Mouse (Mus musculus) small intestine, adult 2 months (tissue): ENCODE results near the gene Zfp422. TPM values are rescaled to one million over a fixed set of nuclear protein-coding genes. Genes with fewer than 3 reads are reported as not detected.

Experiments used
- H3K27ac ChIP-seq: fragments of 200-500 bp; 2 replicates; pipeline ENCODE4 v1.5.1; 2012; ENCODE audit warnings: low read depth, low read length, control low read depth, inconsistent platforms; ENCODE audit not compliant: insufficient read depth
- H3K27me3 ChIP-seq: fragments of 200-500 bp; 2 replicates; pipeline ENCODE4 v1.6.1; 2012; ENCODE audit warnings: mild to moderate bottlenecking, moderate library complexity, low read length, inconsistent platforms; ENCODE audit not compliant: control insufficient read depth, insufficient read depth
- H3K36me3 ChIP-seq: fragments of 200-500 bp; 2 replicates; pipeline ENCODE4 v1.6.1; 2012; ENCODE audit warnings: mild to moderate bottlenecking, low read length, control low read depth, inconsistent platforms; ENCODE audit not compliant: control insufficient read depth, insufficient read depth
- H3K4me1 ChIP-seq: fragments of 200-500 bp; 2 replicates; pipeline ENCODE4 v1.6.1; 2012; ENCODE audit warnings: low read length, inconsistent platforms, mixed read lengths; ENCODE audit not compliant: control insufficient read depth, insufficient read depth, insufficient read length
- H3K4me3 ChIP-seq: fragments of 200-500 bp; 2 replicates; pipeline ENCODE4 v1.5.1; 2012; ENCODE audit warnings: low read depth, mild to moderate bottlenecking, control low read depth, inconsistent platforms, low read length, moderate library complexity
- CTCF ChIP-seq: fragments of 200-500 bp; IDR thresholded peaks from 2 replicates; pipeline ENCODE4 v1.5.1; 2012; ENCODE audit warnings: low read depth, mild to moderate bottlenecking, control low read depth, inconsistent platforms, low read length, moderate library complexity, mixed read lengths; ENCODE audit not compliant: insufficient replicate concordance, insufficient read length; ENCODE audit errors: extremely low read depth
- POLR2A ChIP-seq: fragments of 200-500 bp; IDR thresholded peaks from 2 replicates; pipeline ENCODE4 v1.6.1; 2012; ENCODE audit warnings: low read depth, mild to moderate bottlenecking, control low read depth, inconsistent platforms, low read length, moderate library complexity
- WGBS: fragments of 180-500 bp; shearing (Covaris S2); methylation state at CpG from one replicate; pipeline ENCODE4 v1.1.7; 2018; 5-methylcytosine and 5-hydroxymethylcytosine counted together
- polyA plus RNA-seq: library from polyadenylated mRNA; depleted of rRNA; stranded (reverse); fragments of >200 nt; gene quantifications from 2 replicates; pipeline ENCODE4 v1.2.3, GENCODE M21; 2012

The Zfp422 gene
- polyA plus RNA-seq, 1 experiment, result 2.9 TPM

GRCm38 (mm10) chr6:116647763-116648162 lies 19.0 kb upstream of the Zfp422 start:
- no peaks in the 10 kb centered on the region for H3K4me1 ChIP-seq
- 89% methylated on average over 12 of the region's 12 CpGs for whole genome bisulfite sequencing
- H3K27me3 ChIP-seq, result no peaks in the 10 kb centered on the region
- H3K36me3 ChIP-seq, result peaks cover 11% of the 10 kb centered on the region
- H3K4me3 ChIP-seq, result no peak overlapping the region
- TF ChIP-seq CTCF, result no peak
- no peak for TF ChIP-seq POLR2A
- H3K27ac ChIP-seq, result no peak overlapping the region

GRCm38 (mm10) chr6:116644335-116644734 lies 15.5 kb upstream of the Zfp422 start:
- Histone ChIP-seq H3K27ac (peak overlapping the region; percentile 26; the same call in 1 of the 2 replicates), H3K4me1 (no peaks in the 10 kb centered on the region), H3K27me3 (no peaks in the 10 kb centered on the region), H3K4me3 (no peak overlapping the region), H3K36me3 (peaks cover 14% of the 10 kb centered on the region)
- TF ChIP-seq POLR2A (no peak), CTCF (no peak)
- 39% methylated on average over 3 of the region's 3 CpGs for WGBS

GRCm38 (mm10) chr6:116643881-116644280 lies 15.1 kb upstream of the Zfp422 start:
- Histone ChIP-seq H3K4me3 (no peak overlapping the region), H3K27me3 (no peaks in the 10 kb centered on the region), H3K4me1 (no peaks in the 10 kb centered on the region), H3K27ac (no peak overlapping the region), H3K36me3 (peaks cover 15% of the 10 kb centered on the region)
- TF ChIP-seq CTCF, result no peak
- no peak for TF ChIP-seq POLR2A
- WGBS, result 62% methylated on average over 4 of the region's 4 CpGs

GRCm38 (mm10) chr6:116642942-116643341 lies 14.1 kb upstream of the Zfp422 start:
- TF ChIP-seq POLR2A (no peak), CTCF (no peak)
- Histone ChIP-seq H3K4me1 (no peaks in the 10 kb centered on the region), H3K4me3 (no peak overlapping the region), H3K27ac (no peak overlapping the region), H3K36me3 (peaks cover 17% of the 10 kb centered on the region), H3K27me3 (no peaks in the 10 kb centered on the region)
- WGBS, result 89% methylated on average over 11 of the region's 11 CpGs

- WGBS, result 34% methylated on average over 2 of the region's 2 CpGs
- Histone ChIP-seq H3K27ac (no peak overlapping the region), H3K36me3 (peaks cover 10% of the 10 kb centered on the region; the same call in 1 of the 2 replicates), H3K4me3 (no peak overlapping the region), H3K4me1 (peaks cover 5% of the 10 kb centered on the region), H3K27me3 (no peaks in the 10 kb centered on the region)
- TF ChIP-seq POLR2A (no peak), CTCF (no peak)
Observed at GRCm38 (mm10) chr6:116639663-116640062, 10.9 kb upstream of the Zfp422 start.

- TF ChIP-seq POLR2A (no peak), CTCF (no peak)
- 82% methylated on average over 2 of the region's 2 CpGs for WGBS
- H3K36me3 ChIP-seq, result peaks cover 8% of the 10 kb centered on the region; the same call in 1 of the 2 replicates
- H3K27me3 ChIP-seq, result no peaks in the 10 kb centered on the region
- peaks cover 5% of the 10 kb centered on the region for H3K4me1 ChIP-seq
- no peak overlapping the region for H3K27ac ChIP-seq
- no peak overlapping the region for H3K4me3 ChIP-seq
Observed at GRCm38 (mm10) chr6:116638871-116639270, 10.1 kb upstream of the Zfp422 start.

GRCm38 (mm10) chr6:116637496-116637895 lies 8.7 kb upstream of the Zfp422 start:
- WGBS, result 78% methylated on average over 5 of the region's 5 CpGs
- no peak overlapping the region for H3K27ac ChIP-seq
- TF ChIP-seq POLR2A, result no peak
- no peak for TF ChIP-seq CTCF
- H3K36me3 ChIP-seq, result peaks cover 8% of the 10 kb centered on the region; the same call in 1 of the 2 replicates
- no peaks in the 10 kb centered on the region for H3K27me3 ChIP-seq
- peaks cover 5% of the 10 kb centered on the region for H3K4me1 ChIP-seq
- H3K4me3 ChIP-seq, result no peak overlapping the region
